Mouse (Mus musculus): ENCODE measurements at regions not wholly inside any gene's neighbourhood (a gene's known extent, or its start where the extent isn't known, plus 50 kb on each side); places are given as distances from the start of the nearest gene placed in this dataset.

DNA sequence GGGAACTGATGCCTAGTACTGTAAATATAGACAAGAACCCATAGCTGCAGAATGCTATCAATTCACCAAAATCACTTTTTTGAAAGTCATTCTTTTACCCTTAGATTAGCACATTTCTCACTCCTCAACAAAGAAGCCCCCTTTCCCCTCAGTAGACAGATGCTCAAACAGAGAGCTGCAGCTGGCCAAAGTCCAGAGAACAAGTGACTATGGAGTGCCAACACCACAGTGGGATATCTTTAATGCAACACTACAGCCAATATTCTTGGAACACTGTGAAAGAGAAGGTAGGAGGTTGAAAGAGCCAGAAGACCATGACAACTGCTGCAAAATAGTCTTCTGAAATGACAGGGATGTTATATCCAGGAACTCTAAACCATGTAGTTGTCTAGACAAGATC, 544.0 kb downstream of the Ets1 start:
- DNase-seq (ENCODE audit: low spot score in 2 of 2): no peak

DNA sequence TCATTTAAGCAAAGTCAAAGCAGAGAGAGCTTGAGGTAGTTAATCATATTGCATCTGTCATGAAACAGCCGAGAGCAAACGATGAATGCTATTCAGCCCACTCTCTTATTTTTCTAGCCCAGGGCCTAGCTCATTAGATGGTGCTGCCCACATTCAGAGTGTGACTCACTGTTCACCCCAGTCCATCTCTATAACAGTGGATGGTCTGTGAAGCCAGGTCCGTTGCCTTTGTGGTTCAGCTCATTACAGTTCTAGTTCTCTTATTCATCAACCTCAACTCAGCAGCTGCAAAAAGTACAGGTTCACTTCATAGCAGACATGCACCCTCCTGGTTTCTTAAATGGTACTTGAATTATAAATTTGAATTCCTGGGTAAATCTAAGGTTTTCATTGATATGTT, 551.2 kb downstream of the Ets1 start:
- no peak for DNase-seq (ENCODE audit: low spot score in 2 of 2)

DNA sequence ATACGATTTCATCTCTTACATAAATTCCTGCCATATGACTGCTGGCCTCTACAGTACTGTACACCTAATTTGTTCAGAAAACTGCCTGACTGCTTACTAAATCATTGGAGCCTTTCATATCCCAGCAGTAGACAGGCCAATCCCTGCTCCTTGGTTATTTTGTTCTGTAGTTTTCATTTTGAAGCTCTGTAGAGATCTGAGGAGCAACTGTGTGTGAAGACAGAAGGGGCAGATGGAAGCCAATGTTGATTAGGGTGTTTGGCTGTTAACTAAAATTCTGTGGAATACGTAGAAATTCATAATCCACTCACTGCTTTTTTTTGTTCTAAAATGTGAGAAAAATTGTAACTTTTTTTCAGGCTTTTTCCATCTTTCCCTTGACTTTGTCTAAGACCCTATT, 573.1 kb downstream of the Ets1 start:
- DNase-seq (ENCODE audit: low spot score in 2 of 2): no peak

DNA sequence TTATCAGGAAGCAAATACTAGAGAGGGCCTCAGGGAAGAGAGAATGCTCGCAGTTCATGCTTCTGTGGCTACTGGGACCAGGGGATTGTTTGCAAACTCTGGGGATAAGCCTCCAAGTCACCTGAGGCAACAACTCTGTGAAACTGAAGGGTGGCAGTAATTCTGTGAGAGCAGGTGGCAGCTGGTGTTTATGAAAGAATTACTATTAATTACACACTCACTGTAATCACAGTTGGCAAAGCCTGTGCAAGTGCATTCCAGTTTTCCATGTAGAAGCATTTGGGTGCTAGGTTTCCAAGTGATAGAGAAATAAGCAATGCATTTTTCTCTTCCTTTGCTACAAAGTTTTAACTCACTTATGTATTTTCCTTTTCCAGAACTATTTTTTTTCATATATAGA, 578.5 kb downstream of the Ets1 start:
- DNase-seq (ENCODE audit: low spot score in 2 of 2): no peak

DNA sequence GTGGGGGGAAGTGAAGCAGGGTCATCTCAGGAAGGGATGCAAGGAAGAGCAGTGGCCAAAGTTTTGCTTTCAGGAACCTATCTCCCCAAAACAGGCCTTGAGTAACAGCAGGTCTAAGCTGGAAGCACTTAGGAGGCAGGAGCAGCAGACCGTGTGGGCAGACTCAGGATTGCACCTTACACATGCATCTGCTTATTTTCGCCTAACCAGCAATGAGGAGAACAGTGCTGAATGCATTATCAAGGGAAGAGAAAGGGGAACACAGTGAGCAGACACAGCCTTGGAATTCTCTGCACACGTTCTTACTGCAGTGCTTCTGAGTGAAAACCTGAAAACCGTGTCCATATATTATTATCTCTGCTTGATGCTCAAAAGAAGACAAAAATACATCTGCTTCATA, 585.0 kb downstream of the Ets1 start:
- no peak for DNase-seq (ENCODE audit: low spot score in 2 of 2)

DNA sequence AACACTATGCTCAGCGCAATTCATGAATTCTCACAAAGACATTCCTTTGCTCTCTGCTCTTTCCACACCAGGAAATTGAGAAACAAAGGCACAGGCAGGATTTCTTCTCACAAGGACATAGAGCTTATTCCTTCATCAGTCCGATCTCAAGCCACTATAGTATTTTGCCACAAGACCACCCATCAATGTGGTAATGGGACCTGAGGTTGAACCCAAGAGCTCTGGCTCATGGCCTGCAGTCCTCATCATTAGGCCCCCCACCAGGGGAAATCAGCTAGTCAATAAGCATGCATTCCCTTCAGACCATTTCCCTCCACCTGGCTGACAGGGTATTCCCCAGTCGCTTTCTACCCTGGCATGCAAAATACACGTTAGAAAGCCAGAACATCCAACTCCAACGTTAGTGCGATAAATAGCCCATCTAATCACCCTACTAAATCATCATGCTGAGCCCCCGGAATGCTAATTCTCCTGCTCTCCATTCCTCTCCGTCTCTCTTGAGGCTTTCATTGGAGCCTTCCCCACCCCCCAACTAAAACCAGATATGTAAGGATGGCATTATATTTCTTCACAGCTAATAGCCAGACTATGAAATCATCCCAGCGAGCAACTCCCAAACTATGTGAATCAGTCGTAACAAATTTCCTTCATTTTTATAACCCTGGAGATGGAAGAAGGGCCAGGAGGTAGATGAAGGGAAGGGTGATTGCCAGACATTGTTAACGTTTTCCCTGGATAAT, 586.2 kb downstream of the Ets1 start:
- no peak for DNase-seq (ENCODE audit: low spot score in 2 of 2)

DNA sequence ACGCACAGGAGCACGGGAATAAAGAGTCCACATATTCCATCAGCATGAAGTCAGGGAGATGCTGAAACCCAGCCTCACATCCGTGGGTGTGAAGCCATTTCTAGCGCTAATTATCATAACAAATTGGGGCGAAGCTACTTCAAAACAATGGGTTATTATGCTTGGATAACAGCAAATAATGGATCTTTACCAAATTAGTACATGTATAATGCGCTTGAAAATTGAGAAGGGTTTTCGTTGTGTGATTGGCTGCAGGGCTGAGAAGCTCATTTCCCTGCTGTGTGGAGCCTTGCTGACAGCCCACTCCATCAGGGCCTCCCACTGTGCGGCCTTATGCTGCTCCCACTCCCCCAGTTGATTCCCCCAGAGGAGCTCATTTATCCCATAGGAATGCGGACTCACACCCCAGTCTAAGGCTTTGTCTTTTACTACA, 597.7 kb downstream of the Ets1 start:
- DNase-seq (ENCODE audit: low spot score in 2 of 2): no peak

DNA sequence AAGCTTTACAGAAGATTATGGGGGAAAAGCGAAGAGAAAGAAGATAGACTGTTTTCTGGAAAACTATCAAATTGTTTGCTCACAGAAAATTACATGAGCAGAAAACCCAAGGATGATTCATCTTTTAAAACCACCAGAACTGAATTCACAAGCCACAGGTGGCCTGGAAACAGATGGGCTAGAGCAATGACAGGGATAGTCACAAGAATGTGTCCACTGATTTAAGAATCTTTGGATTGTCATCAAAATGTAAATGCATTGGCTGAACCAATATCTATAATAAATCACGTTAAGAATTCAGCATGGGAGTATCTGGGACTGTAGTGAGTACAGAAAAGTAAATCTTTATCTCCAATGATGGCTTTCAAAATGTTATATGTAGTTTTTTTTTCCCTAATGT, 602.2 kb downstream of the Ets1 start:
- no peak for DNase-seq (ENCODE audit: low spot score in 2 of 2)

DNA sequence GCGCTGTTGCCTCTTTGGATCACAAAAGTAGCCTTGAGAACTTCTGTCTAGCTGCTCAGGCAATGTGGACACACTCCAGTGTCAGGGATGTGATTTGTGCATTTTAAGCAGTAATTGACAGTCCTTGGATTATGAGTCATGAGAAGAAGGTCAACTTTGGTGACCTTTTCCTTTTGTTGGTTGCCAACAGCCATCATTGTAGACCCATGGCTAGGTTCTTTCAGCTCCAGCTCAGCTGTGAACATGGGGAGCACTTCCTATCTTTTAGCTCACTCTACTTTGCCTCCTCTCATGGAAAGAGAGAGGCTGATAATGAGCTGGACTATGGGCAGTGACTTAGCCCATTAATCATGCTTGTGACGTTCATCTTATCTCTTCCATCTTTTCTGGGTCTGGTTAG, 602.8 kb downstream of the Ets1 start:
- peak in 1 of 2 experiments; percentile 5 for DNase-seq (ENCODE audit: low spot score in 2 of 2)

DNA sequence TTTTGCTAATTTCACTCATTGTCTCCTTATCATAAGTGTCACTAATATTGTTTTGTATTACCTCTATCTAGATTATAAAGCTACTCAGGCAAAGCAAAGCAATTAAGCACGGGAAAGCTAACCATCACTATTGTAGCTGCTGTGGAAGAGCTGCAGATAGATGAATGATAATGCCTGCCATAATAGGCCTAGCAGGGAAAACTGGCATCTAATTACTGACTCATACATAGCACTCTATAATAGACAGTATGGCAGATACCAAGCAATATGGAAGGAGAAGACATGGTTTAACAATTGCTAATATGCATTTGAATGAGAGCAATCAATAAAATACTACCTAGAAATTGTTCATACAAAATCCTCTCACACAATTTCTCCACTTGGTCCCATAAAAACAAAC, 604.5 kb downstream of the Ets1 start:
- DNase-seq (ENCODE audit: low spot score in 2 of 2): no peak

DNA sequence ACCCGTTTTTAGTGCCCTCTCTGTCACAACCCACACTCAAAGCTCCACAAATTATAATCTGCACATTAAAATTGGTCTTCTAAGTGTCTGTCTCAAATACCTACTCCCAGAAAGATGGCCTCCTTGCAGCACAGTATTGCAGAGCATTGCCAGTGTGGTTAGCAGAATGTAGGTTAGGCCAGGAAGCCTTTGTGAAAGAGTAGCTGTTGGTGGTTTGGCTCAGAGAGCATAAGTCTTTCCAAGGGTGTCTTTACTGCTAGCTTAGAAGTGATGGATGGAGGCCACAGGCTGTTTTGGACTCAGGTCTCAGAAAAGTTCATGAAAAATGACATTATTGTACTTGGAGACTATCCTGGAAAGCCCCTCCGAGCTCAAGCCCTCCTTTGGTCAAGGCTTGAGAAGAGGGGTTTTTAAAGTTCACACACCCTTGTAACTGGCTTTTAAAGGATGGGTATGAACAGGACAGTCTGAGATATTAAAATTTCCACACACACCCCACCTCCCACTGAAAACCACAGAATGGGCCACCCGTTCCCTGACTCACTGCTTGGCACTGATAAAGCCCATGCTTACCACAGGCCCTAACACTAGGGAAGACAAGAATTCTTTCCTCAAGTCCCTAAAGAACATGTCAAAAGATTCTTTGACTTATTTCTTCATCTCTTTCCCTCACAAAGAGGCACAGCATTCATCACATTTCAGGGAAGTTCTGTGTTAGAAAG, 605.1 kb downstream of the Ets1 start:
- no peak for DNase-seq (ENCODE audit: low spot score in 2 of 2)

DNA sequence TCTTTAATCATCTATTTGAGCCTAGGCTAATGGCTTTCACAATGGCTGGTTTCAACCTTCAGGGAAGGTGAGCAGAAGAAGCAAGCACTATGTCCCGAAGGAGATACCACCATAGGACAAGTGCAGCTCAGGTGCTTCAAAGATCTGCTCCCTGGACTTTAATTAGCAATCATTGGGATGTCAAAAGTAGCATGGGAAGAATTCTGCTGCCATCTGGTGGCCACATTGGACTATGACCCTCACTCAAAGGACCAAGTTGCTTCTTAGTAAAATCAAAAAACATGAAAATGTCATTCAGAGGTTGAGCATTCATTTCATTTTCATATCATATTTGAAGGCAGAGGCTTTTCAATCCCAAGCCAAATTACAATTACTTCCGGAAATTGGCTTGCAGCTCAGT, 610.9 kb downstream of the Ets1 start:
- DNase-seq (ENCODE audit: low spot score in 2 of 2): peak; percentile 57 to 59

DNA sequence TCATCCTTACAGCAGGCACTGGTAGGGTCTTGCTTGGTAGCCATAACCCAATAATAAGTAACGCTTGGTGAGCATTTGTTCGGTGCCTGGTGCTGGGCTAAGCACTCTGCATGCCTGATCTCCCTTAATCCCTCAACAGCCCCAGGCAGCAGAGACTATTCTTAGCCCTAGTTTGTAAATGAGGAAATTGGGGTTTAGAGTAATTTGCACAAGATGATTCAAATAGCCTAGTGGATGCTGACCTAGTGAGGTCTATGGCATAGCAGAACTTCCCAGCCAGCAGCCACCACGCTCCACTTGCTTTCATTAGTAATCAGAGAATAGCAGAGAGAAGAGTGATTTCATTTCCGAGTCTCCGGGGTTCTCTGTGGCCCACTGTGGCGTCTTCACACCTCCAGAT, 622.2 kb downstream of the Ets1 start:
- no peak for DNase-seq (ENCODE audit: low spot score in 2 of 2)

DNA sequence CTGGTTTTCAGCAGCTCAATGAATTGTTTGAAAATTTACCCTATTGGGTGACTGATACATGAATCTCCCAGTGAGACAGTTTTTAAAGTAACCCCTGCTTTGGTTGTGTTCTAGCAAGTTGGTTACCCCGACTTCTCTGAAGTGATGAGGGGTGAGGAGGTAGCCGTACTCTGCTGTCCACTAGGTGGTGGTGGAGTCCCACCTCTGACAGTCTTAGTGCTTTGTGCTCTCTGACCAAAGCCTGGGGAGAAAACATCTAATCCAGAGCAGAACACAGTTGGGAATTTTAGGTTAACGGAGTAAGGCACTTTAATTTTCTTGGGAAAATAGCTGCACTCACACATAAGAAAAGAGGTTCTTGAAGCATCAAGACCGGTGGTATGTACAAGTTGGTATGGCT, 624.1 kb downstream of the Ets1 start:
- DNase-seq (ENCODE audit: low spot score in 2 of 2): peak in 1 of 2 experiments; percentile 23

DNA sequence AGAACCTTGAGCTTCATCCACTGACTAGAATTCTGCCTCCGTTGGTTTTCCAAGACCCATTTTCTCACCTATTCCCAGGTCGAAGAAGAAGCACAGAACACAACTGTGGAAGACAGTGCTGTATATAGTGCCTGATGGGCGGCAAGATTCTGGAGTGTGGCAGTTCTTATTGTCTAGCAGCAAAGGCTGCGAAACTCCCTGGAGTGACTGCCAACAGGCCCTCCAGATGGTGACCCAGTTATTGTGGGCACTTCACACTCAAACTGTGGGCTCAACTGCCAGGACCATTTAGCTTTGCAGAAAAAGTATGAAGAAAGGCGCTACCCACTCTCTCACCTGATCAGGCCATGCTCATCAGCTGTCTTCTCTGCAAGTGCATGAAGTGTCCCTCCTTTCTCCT, 653.4 kb downstream of the Ets1 start:
- DNase-seq (ENCODE audit: low spot score in 2 of 2): no peak

DNA sequence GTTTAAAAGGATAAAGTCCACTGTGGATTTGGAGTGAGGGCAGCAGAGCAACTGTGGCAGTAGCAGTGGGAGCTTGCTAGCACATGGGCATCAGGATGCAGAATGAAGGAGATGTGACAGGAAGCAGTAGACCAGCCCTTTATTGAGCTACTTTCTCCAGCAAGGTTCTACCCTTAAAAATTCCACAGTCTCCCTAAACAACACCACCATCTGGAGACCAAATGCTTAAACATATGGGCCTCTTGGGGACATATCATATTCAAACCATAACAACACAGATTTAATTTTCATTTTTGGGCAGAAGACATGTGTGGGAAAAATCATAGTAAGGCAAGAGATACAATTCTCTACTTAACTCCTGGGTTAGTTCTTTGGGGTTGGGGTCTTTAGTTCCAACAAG, 656.1 kb downstream of the Ets1 start:
- DNase-seq (ENCODE audit: low spot score in 2 of 2): no peak

DNA sequence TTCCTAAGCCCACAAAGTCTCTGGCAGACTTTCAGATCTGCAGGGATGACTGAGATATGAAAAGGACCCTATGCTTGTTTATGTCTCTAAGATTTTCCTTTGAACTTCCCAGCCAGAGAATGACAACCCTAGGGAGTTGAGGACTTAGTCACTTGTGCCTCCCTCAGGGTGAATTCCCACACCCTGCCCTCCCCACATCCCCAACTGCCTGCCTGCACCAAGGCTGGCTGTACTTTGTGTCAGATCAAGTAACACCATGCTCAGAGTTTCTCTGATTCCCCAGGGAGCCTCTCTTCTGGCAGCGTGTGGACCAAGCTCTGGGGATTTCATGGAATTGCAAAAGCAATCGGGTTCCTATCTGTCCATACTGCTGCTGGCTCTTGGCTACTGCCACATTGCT, 659.9 kb downstream of the Ets1 start:
- no peak for DNase-seq (ENCODE audit: low spot score in 2 of 2)

DNA sequence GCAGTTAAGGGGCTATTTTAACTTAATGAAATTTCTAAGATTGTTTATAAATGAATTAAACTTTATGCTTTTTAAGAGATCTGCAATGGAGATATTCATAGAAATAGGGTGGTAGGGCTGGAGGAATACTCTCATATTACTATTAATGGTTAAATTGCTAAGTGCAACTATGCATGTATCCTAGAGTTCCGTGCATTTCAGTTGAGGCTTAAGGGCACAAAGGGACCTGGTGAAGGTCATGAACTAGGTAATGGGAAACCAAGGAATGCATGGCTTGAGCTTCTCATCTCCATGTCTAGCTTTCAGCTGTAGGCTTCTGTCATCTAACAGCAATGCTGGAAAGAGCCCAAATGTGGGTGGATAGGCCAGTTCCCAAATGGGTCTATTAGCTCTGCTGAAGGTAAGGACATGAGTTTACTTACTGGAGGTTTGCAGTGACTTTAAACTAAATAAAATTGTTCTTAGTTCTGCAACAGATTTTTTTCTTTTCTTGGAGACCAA, 683.6 kb downstream of the Ets1 start:
- no peak for DNase-seq (ENCODE audit: low spot score in 2 of 2)

DNA sequence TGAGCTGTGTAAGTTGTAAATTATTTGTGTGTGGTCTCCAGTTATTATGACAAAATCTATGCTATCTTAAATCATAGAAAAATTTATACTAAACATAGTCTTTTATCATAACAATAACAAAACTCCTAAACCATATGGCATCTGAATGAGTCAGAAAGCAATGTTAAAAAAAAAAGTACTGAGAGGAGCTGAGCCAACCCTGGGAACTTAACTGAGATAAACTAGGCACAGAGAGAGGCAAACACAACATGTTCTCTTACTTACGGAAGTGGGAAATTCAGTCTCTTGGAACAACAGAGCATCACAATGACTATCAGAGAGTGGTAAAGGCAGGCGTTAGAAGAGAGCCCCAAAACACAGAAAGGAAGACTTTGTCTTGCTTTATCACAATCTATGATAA, 691.7 kb downstream of the Ets1 start:
- no peak for DNase-seq (ENCODE audit: low spot score in 2 of 2)

DNA sequence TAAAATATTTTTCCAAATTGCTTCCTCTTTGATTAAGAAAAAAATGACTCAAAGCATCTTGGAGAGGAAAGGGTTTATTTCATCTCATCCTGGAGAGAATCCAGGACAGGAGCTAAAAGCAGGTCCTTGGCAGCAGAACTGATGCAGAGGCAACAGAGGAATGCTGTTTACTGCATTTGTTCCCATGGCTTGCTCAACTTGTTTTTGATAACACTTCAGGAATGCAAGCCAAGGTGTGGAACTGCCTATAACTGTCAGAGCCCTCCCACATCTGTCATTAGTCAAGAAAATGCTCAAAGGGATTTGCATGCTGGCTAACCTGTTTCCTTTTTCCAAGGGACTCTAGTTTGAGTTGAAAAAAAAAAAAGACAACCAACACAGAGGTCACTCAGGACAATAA, 714.2 kb downstream of the Ets1 start:
- DNase-seq (ENCODE audit: low spot score in 2 of 2): no peak

DNA sequence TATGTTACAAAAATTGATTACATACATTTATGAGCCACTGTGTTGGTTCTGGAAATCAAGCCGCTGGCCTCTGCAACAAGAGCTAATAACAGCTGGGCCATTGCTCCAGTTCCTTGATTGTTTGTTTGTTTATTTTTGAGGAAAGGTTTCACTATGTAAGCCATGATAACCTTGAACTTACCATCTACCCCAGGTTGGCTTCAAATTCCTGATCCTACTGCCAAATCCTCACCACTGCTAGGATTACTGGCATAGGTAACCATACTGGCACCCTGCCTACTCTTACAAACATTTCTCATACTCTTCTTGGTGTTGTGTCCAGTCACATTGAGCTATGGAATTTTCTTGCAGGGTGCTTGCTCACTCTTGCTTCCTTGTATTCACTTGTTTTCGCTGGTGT, 720.6 kb downstream of the Ets1 start:
- DNase-seq (ENCODE audit: low spot score in 2 of 2): no peak

DNA sequence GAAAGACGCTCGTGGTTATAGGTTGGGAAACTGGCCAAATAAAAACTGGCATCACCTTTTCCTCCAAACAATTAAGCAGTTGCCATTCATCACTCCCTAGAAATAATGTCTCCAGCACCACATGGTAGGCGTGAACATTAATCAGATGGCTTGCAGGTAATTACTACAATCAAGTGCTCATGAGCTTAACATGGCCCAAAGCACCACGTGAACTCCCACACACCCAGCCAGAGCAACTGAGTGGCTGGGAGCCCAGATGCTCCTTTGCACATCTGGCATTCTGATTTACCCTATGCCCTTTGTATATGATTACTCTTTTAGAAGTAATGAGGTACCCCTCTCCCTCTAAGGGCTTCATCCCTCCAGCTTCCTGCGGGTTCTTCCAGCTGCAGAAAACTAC, 724.9 kb downstream of the Ets1 start:
- DNase-seq (ENCODE audit: low spot score in 2 of 2): no peak

DNA sequence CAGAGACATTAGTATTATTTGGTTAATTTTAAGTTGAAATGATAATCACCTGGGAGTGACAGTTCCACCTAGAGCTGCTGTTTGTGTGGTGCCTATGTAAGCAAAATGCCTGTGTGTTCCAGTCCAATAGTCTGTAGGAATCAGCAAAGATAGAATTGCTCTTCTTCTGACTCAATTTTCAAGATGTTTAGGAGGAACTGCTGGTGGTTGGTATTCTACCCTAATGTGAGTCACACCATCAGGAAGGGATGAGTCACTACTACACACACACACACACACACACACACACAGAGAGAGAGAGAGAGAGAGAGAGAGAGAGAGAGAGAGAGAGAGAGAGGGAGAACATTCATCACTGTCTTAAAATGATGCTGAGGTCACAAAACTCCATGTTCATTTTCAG, 753.1 kb downstream of the Ets1 start:
- no peak for DNase-seq (ENCODE audit: low spot score in 2 of 2)

Data from adrenal gland, adult 18-20 months (tissue).